Mouse (Mus musculus) thymus, postnatal 4 days (tissue): ENCODE results near the gene Btg4.

ENCODE experiments used
- DNase-seq: peaks from one replicate; pipeline ENCODE4 v3.0.0; 2021

Gene Btg4

DNA sequence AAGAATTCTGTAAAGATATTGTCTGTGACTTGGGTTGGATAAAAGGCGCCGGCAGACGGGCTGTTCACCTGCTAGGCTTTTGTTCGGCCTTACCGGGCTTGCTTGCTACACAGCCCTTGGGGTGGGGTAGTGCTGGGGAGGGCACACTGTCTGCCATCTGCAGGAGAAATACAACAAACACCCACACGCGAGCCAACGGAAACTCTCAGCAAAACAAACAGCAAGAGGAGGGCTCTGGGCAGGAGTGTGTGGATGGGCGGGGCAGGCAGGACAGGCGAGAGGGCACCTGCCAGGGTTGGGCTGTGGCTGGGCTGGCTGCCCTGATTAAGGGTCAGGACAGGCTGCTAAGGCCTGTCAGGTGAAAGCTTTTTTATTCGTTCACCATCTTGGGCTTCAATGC is 107.3 kb downstream of the Btg4 start:
- DNase-seq = peak; percentile 49

DNA sequence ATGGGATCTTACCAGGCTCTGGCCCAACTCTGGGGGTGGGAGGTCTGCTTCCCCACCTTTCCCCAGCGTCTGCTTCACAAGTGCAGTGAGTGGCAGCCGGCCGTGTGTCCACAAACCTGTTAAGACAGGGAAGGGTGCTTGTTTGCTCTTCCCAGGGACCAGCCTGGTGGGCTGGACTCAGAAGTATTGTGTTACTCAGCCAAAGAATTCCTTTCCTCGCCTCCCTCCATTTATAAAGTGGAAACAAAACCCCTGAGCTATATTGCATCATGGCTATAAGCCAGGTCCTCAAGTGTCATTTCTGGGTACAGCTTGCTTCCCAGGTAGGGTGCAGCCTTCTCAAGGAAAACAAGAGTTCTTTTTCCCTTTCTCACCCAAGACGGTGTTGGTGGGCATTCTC is 108.0 kb downstream of the Btg4 start:
- DNase-seq = no peak

DNA sequence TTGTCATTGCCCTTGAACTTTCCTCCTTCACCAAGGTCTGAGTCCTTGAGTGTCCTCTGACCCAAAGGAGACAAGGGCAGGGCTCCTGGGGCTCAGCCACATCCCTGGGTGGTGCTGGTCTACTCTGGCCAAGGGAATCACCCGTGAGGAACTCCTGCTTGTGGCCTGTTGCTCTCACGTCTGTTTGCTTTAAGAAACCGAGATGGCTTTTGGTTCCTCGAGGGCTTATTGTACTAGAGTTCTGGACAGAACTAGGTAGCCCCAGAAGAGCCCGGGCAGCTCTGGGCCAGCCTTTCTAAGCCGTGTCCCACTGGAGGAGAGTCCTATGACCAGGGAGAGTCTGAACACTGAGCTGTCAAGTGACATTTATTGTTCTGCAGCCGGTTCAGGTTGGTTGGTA is 108.4 kb downstream of the Btg4 start:
- no peak for DNase-seq
